Mouse (Mus musculus) lung, postnatal 0 days (tissue): ENCODE data around the gene Rpf2.

Experiments
- CTCF ChIP-seq: IDR thresholded peaks from 2 replicates; pipeline ENCODE4 v1.5.1; 2016; ENCODE audit warnings: antibody characterized with exemption, mild to moderate bottlenecking
- EP300 ChIP-seq: IDR thresholded peaks from 2 replicates; pipeline ENCODE4 v1.6.1; 2016; ENCODE audit warnings: antibody characterized with exemption, mild to moderate bottlenecking, control low read depth

DNA sequence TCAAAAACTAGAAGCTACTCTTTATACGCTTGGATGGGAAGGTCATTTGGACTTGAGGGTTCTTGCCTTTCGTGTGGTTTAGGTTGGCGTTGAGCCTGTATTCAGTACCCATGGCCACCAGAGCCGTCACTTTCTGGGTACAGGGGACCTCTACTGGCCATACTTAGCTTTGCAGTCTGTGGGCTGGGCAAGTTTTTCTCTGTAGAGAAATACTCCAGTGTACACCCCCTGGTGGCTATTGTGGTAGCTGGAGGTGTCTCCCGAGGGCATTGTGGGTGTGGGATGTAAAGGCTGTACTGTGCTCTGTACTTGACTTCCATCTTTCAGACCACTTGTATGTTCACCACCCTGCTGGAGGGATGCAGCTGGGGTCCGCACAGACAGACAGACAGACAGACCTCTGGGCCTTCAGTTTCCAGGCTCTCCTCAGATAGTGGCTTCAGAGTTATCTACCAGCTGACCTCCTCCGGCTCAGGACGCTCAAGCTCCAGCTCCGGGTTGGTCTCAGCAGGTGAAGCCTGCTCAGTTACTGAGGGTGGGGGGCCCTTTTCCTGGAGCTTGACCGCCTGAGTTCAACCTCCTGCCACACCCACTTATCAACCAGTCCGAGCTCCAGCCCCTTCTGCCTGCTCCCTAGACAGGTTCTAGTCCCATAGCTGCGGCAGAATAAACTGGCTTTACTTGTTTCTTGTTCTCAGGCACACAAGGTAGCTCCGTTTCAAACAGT, 34.2 kb downstream of the Rpf2 start:
- TF ChIP-seq CTCF (peak; percentile 99), EP300 (no peak)
